Mouse (Mus musculus) liver, postnatal 0 days (tissue): Measurements from ENCODE around the gene Ugt1a5.
"Not testable (repeated sequence)": the region's sequence is repeated elsewhere in the genome, so short reads cannot be mapped to it uniquely, and the experiment has no call there.

Experiments used
- CTCF ChIP-seq: sonication (generic); IDR thresholded peaks from 2 replicates; pipeline ENCODE4 v1.5.1; 2016; ENCODE audit warnings: antibody characterized with exemption, low read depth
- EP300 ChIP-seq: IDR thresholded peaks from 2 replicates; pipeline ENCODE4 v1.6.1; 2016; ENCODE audit warnings: antibody characterized with exemption, low read depth, mild to moderate bottlenecking

GRCm38 (mm10) chr1:88145278-88145677 is 20.5 kb upstream of the Ugt1a5 start:
- peak; percentile 51 for TF ChIP-seq CTCF
- TF ChIP-seq EP300 = not testable (repeated sequence)
